Mouse (Mus musculus) gastrocnemius, adult 18-20 months (tissue): ENCODE measurements around the gene Padi4. TPM values are rescaled to one million over a fixed set of nuclear protein-coding genes. Genes with fewer than 3 reads are reported as not detected.

Experiments
- DNase-seq: peaks from one replicate; pipeline ENCODE4 v3.0.0; 2021; ENCODE audit warnings: low spot score
- long read RNA-seq, 2 experiments: library from polyadenylated mRNA; stranded (forward); transcript quantifications; one replicate each; pipeline ENCODE4 v2.0.0; 2021
- total RNA-seq, 2 experiments: library from RNA; stranded (reverse); gene quantifications; 2 replicates each; pipeline ENCODE4 v1.2.3; 2021

Gene Padi4
- total RNA-seq = under 1 TPM in 1 of 2 experiments, not detected in 1; 0.09 TPM
- long read RNA-seq, experiment 1 = 0 reads
- long read RNA-seq, experiment 2, partial matches to known transcripts = 0 of 1 reads
- long read RNA-seq, experiment 2, other reads (novel, unspliced or antisense) = 0 of 1 reads

GRCm38 (mm10) chr4:140774025-140774800 lies at the start of gene Padi4:
TSS of gene Padi4 (minus strand) at chr4:140774236.
- DNase-seq = no peak

- peak; percentile 67 for DNase-seq
Observed at GRCm38 (mm10) chr4:140821988-140822387, 48.0 kb upstream of the Padi4 start.

- no peak for DNase-seq
Observed at GRCm38 (mm10) chr4:140817413-140817812, 43.4 kb upstream of the Padi4 start.

GRCm38 (mm10) chr4:140815996-140816917 lies 42.2 kb upstream of the Padi4 start:
- no peak for DNase-seq

- DNase-seq = no peak
Observed at GRCm38 (mm10) chr4:140815496-140815895, 41.5 kb upstream of the Padi4 start.

GRCm38 (mm10) chr4:140814241-140815225 lies 40.5 kb upstream of the Padi4 start:
- DNase-seq = peak; percentile 20

- DNase-seq = no peak
Observed at GRCm38 (mm10) chr4:140813358-140814185, 39.5 kb upstream of the Padi4 start.

- DNase-seq = no peak
Observed at GRCm38 (mm10) chr4:140812609-140813008, 38.6 kb upstream of the Padi4 start.

GRCm38 (mm10) chr4:140812191-140812590 lies 38.2 kb upstream of the Padi4 start:
- DNase-seq = no peak

- DNase-seq = no peak
Observed at GRCm38 (mm10) chr4:140810458-140811260, 36.6 kb upstream of the Padi4 start, which contains the start of gene Padi3. TSS of gene Padi3 (minus strand) at chr4:140810648.

- DNase-seq = no peak
Observed at GRCm38 (mm10) chr4:140809118-140809517, 35.1 kb upstream of the Padi4 start.

GRCm38 (mm10) chr4:140804601-140805000 lies 30.6 kb upstream of the Padi4 start:
- DNase-seq = peak; percentile 81

- DNase-seq = no peak
Observed at GRCm38 (mm10) chr4:140801364-140801763, 27.3 kb upstream of the Padi4 start.

- DNase-seq = no peak
Observed at GRCm38 (mm10) chr4:140796786-140797185, 22.8 kb upstream of the Padi4 start.

- DNase-seq = no peak
Observed at GRCm38 (mm10) chr4:140794678-140795077, 20.6 kb upstream of the Padi4 start.

GRCm38 (mm10) chr4:140793795-140794194 lies 19.8 kb upstream of the Padi4 start:
- no peak for DNase-seq

GRCm38 (mm10) chr4:140792584-140792983 lies 18.5 kb upstream of the Padi4 start:
- no peak for DNase-seq

GRCm38 (mm10) chr4:140791071-140791470 lies 17.0 kb upstream of the Padi4 start:
- no peak for DNase-seq

- no peak for DNase-seq
Observed at GRCm38 (mm10) chr4:140789983-140790382, 15.9 kb upstream of the Padi4 start.
